Mouse (Mus musculus): ENCODE results near the gene Tmem108. TPM values are rescaled to one million over a fixed set of nuclear protein-coding genes. Genes with fewer than 3 reads are reported as not detected.
A peak's percentile ranks its signal among the peaks of the same experiment; 100 is the strongest.

Gene Tmem108
- total RNA-seq, 2 experiments from 2014 or later = 0.54 TPM; not detected in 1

DNA sequence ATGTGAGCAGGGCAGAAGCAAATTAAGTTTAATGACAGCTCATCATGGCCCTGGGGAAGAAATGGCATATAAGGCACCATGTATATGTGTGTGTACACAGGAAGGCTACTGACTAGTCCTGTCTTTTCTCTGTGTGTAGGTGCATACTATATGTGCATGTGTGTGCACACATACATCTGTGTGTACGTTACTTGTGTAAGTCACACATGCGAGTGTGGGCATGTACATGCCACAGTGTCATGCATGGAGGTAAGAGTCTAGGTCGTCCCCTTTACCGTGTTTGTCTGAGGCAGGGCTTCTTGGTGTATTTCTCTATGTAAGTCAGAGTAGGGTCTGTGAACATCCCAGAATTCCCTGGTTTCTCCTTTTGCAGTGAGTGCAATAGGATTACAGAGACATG is 120.3 kb downstream of the Tmem108 start:
- ATAC-seq (ENCODE audit: poor library complexity, severe bottlenecking) = no peak

DNA sequence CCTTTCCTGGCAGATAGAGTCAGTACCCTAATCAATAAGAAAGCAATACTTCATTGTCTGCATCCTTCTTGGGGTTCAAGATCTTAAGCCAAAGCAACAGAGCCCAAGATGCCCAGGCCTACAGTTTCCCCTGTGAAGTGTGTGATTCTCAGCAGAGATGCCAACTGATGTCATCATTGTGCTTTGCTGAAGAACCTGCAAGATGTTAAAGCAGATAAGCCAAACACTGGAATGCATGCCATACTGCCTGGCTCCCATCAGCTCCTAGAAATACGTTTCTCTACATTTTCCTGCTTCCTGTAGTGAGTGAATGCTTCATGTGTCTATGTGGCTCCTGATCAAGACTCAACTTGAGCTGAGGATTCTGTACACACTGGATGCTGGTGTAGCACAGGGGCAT is 122.2 kb downstream of the Tmem108 start:
- no peak for ATAC-seq (ENCODE audit: poor library complexity, severe bottlenecking)

DNA sequence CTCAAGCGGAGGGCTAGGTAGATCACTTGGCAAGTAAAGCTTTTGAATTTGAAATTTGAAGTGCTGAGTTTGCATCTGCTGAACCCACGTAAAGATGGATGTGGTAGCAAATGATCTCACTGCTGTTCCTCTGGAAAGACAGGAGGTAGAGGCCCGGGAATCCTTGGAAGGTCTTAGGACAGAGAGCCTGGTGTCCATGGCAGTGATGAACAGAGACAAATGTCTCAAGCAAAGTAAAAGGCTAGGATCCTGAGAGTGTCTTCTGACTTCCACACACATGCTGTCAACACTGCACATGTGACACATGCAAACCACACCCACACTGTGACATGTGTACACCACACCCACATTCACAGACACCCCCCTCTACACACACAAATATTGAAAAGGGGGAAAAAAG is 124.2 kb downstream of the Tmem108 start:
- ATAC-seq (ENCODE audit: poor library complexity, severe bottlenecking) = no peak

DNA sequence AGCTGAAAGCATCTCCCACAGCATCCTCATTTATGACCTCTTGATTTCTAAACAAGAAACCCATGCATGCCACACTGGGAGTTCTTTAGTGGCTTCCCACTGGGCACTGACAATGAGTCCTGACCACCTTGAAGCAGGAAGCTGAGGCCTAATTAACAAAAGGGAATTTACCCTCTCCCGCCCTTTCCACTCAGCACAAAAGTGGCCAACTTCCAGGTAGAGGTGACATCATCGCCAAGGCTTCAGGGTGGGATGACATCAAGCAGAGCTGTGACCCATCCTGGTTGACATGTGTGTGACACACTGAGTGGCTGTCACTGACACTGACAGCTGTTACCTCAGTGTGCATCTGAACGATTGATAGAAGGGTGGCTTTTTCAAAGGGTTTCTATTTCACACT is 124.8 kb downstream of the Tmem108 start:
- ATAC-seq (ENCODE audit: poor library complexity, severe bottlenecking) = no peak

DNA sequence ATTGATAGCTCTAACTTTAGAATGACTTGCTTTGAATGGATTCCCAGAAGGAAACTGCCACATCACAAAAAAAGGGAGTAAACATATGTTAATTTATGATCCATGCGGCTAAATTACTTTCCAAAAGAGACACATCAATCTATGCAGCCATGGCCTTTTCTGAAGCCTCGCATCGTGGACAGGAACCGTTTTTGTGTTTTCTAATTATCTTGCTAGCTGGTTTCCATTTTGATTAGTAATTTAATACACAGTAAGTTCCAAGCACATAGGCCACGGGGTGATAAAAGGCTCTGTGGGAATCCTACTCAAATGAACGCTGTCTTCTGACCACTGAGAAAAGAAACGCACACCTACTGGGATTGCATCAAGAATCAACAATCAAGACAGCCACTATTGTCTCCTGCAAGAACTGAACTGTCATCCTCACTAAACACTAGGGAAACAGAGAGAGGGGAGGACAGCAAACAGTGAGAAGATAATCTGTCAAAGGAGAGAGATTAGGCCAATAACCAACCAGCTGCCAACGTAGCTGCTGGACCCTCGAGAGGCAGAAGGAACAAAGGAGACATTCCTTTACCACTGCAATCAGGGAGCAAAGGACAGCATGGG is 132.7 kb downstream of the Tmem108 start:
- no peak for ATAC-seq (ENCODE audit: poor library complexity, severe bottlenecking)

DNA sequence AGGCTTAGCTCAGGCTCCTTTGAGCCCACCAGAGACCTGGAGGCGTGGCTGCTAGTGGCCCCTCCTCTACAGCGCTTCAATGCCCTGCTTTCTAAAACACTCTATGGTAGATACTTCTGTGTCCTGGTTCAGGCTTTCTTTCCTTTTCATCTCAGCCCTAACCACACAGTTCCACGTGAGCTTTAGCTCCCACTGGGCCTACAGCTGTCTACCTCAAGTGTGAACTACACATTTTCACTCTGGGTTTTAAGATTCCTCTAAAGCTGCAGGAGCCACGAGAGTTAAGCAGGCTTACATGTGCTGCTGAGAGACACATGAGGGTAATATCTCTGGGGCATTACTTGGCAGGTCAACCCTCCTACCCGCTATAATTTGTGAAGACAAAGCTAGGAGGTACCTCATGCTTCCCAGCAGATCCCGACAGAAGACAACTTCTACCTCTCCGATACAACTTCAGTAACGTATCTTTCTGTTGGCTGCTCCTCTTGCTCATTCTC is 134.2 kb downstream of the Tmem108 start:
- ATAC-seq (ENCODE audit: poor library complexity, severe bottlenecking) = no peak

DNA sequence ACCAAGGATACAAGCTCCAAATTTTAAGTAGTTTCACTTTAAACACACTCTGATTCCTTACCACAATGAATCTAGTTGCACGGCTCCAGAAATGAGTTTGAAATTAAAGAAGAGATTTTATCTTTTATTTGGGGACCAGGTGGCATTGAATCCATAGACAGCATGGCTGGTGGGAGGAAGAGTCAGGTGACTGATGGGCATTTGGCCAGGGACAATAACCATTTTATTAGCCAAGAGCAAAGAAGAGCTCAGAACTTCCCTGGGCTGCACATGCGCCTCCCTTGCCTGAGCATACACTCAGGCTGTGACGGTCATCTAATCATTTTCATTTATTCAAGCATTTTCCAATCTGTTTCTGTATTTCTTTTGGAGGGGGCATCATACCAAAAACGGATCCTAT is 135.5 kb downstream of the Tmem108 start:
- no peak for ATAC-seq (ENCODE audit: poor library complexity, severe bottlenecking)

DNA sequence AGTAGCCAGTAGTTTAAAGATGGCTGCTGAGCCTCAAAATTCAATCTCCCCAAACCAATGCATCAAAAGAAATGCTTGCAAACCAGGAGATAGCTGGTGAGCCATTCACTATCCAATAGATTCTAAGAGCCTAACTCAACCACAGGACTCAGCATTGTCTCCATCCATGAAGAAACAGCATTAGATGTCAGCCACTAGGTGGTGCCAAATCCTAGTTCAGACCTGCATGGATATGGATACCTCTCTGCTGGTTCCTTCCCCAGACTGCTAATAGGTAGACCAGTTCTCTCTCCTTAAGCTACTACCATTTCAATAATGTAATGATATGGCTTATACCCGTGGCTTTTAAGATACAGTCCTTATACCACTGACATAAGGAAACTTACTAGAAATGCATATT is 137.0 kb downstream of the Tmem108 start:
- peak; percentile 66 for ATAC-seq (ENCODE audit: poor library complexity, severe bottlenecking)

DNA sequence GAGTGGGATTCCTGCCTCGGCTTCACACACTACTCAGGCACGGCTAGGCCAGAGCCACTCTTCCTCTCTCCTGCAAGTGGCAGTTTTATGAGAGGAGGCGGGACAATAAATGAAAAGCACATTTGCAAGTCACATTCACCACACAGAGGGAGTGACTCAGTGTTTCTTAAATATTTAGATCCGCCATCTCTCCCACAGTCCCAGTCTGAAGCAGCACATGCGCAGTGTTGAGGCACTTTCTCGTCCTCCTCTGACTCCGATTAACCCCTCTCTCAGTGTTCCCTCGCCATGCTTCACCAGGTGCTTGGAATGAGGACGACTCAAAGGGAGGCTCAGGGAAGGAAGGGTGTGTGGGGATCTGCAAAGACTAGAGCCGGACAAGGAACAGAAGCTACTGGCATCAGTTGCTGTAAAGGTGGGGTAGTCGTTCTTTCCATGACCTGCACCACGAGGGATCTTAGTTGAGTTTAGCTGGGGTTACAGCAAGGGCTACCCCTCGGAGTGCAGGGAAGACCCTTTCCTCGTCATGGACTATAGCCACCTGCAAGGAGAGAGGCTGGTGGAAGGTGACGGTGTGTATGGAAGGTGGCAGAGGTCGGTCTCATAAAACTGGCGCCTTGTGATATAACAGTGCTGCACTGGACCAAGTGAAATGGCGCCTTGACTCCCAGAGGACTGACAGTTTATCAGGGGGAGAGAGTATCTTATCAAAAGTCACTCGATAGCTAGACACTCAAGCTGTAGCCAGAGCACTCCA is 137.9 kb downstream of the Tmem108 start:
- ATAC-seq (ENCODE audit: poor library complexity, severe bottlenecking) = no peak

DNA sequence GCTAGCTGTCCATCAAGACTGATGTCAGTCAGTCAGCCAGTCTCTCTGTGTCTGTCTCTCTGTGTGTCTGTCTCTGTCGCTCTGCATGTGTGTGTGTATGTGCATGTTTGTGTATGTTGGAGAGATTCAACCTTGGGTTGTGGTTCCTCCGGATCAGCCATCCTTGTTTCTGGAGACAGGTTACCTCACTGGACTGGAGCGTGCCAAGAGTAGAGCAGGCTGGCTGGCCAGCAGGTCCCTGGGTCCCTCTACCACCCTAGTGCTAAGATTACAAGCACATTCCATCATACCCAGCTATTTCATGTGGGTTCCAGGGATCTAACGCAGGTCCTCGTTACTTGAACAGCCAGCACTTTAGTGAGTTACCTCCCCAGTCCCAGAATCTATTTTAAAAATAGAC is 138.6 kb downstream of the Tmem108 start:
- ATAC-seq (ENCODE audit: poor library complexity, severe bottlenecking) = no peak

DNA sequence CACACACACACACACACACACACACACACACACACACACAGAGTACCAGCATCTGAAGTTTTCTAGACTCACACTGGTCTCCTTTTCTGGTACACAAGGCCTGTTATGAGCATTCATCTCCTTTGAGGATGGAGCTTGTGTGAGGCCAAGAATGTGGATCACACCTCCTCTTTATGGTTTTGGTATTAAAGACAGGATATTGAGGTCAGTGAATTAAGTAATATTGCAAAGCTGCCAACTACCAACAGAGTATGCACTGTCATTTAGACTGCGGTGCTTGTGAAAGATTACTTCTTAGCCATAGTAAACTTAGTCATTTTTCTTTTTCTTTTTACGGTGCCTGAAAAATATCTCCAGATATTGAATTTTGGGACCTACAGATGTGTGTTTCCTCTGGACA is 139.8 kb downstream of the Tmem108 start:
- ATAC-seq (ENCODE audit: poor library complexity, severe bottlenecking) = peak; percentile 42

DNA sequence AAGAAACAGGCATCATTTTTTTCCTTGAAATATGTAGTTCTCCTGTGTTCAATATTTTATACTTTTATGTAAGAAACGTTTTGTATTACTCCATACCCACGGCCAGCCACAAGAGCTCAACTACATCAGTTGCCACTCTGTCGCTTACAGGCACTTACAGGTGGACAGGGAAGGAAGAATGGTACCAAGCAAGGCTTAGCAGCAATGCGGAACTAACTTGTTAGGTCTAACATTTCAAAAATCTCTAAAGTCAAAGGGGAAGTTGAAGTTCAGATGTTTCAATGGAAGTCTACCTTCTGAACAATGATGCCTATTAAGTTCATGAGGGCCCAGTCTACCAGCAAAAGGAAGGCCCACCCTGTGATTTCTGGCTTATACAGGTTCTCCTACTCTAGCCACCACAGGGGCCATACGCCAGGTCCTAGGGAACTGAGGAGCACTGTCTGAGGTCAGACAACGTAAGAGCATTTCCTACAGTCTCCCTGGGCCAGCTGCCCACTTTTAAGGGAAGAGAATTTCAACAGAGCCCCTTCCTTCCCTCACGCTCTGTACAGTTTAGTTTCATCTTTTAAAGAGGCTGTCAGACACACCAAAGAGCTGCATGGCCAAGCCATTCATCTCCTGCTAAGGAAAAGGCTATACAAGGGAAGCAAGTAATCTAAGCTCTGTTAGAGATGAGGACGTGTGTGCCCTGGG is 141.0 kb downstream of the Tmem108 start:
- peak; percentile 74 for ATAC-seq (ENCODE audit: poor library complexity, severe bottlenecking)

DNA sequence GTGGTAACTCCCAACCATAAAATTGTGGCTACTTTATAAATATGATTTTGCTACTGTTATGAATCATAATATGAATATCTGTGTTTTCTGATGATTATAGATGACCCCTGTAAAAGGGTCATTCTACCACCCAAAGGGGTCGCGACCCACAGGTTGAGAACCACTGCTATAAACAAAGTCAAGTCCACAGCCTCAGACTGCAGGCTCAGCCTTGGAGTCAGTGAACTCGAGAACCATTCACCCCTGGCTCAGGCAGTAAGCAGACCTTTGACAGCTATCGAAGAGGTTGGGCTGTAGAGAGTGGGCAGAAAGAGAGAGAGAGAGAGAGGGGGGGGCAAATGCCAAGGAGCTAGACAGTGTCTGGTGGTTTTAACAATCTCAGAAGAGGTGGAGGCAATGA is 147.4 kb downstream of the Tmem108 start:
- ATAC-seq (ENCODE audit: poor library complexity, severe bottlenecking) = no peak

DNA sequence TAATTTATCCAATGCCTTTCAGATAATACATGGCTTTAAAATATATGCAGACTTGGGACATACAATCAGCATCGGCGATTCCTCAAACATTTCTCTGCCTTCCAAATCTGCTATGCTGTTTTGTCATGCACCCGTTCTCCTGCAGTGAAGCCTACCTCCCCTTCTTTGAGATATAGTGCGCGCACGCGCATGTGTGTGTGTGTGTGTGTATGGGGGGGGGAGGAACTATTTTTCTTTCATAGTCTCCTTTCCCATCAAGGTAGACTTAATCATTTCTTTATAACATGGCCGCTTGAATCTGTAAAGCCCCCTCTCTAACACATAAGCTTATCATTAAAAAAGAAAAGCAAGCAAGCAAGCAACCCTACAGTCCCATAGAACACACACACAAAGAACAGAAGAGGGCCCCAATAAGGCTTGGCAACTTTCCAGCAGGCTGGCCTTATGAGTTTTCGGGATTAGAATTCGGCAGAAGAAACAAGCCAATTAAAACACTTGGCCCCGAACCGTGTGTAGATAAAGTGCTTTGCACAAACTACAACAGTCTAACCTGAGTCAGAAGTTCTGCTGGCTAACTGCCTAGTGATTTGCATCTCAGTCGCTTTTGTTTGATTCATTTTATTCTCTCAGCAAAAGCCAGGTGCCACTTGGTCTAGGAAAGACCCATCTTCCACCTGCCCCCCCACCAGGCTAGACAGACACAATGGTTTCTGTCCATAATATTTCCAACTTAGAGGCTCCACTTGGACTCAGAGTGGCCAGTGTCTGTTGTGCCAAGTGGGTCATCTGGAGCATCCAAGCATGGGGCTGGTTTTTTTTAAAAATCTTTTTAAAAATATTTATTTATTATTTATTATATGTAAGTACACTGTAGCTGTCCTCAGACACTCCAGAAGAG is 153.2 kb downstream of the Tmem108 start:
- no peak for ATAC-seq (ENCODE audit: poor library complexity, severe bottlenecking)

DNA sequence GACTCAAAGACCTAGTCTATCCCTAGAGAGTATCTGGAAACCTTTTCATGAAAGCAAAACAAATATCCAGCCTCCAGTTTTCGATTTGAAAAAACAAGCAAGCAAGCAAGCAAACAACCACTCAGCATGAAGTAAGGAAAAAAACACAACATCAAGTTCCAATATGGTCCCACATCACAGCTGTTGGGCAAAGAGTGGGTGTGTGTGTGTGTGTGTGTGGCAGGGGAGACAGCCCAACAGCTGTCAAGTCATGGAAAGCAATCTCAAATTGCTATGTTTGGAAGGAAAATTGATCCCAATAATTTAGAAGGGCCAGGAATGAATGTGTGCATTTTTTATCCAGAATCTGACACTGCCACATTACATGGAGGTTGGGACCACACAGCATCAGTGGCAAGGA is 155.6 kb downstream of the Tmem108 start:
- ATAC-seq (ENCODE audit: poor library complexity, severe bottlenecking) = no peak

DNA sequence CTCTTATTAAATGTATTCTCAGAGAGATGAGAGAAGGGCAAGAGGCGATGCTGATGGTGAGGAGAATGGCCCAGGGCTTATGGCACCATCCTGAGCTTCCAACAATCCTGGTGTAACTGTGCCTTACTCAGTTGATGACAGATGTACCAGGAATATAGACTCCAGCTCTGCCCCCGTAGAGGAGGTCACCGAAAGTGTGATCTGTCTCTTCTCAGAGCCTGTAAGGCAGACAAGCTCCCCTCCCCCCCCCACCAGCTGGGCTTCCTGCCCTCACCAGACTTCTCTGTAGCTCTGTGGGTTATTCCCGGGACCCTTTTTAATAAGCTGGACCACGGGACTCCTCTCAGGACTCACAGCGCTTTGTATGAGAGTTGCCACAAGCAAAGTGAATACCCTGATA is 157.8 kb downstream of the Tmem108 start:
- ATAC-seq (ENCODE audit: poor library complexity, severe bottlenecking) = no peak

DNA sequence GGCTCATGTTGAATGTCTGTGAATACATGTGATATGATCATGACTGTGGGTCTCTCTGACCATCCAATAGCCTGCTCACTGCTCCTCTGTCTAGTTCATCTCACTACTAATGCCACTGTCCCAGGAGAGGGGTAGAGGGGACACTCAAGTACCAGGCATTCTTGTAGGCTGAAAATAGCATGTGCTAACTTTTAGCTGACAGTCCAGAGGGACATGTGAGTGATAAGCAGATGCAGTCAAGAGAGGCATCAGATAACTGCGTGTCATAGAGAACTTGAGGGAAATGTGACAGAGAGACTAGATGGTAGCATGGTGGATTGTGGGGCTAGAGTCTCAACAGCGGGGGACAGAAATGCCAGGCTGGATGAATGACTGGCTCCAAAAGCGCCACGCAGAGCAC is 159.8 kb downstream of the Tmem108 start:
- no peak for ATAC-seq (ENCODE audit: poor library complexity, severe bottlenecking)

DNA sequence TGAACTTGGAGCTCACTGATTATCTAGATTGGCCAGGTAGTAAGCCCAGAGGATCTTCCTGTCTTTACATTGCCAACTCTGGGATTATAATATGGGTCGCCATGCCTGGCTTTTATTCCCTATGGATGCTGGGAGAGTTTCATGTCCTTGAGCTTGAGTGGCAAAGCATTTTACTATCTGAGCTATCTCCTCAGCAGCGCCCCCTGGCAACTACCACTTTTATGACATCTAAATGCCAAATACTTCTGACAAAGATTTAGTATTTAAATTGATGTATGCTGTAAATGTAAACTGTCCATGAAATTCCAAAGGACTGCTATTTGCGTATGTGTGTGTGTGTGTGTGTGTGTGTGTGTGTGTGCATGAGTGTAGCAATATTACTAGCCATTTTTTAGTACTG is 160.8 kb downstream of the Tmem108 start:
- ATAC-seq (ENCODE audit: poor library complexity, severe bottlenecking) = no peak

DNA sequence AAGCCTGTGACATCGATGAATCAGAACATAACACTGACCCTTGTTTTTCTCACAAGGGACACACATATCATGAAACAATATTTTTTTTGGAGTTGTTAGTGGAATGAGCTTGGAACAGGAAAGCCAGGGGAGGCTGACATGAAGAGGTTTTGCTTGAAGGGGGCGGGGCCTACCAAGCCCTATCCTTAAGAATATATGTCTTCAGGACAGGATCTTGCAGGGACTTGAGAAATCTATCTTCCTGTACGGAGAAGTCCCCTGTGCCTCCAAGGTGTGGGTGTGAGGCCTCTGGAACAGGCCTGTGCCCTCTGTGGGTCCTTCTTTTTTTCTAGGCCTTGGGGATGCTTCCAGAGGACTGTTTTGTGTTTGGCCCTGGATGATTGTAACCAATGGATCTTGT is 161.7 kb downstream of the Tmem108 start:
- ATAC-seq (ENCODE audit: poor library complexity, severe bottlenecking) = no peak

DNA sequence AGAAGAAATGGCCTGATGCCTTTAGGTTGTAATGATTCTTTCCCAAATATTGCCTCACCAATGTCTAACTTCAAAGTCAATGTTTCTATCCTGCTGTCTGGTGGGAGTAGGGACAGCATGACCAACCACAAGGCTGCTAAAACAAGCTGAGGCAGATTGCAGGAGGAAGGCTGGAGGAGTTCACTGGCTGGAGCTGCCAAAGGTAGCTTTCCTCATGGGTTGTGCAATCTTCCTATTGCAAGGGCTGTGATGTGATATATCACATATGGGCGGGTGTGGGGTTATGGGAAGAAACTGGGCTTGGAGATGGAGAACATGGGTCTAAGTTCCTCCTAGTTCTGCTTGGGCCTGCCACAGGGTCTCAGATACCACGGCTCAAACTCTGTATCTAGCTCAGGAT is 163.8 kb downstream of the Tmem108 start:
- ATAC-seq (ENCODE audit: poor library complexity, severe bottlenecking) = peak; percentile 70

All from megakaryocyte, adult 5-6 weeks (primary cell).